Comparison of ENCODE assay signal across 11 mouse cellular contexts in the genomic region with DNA sequence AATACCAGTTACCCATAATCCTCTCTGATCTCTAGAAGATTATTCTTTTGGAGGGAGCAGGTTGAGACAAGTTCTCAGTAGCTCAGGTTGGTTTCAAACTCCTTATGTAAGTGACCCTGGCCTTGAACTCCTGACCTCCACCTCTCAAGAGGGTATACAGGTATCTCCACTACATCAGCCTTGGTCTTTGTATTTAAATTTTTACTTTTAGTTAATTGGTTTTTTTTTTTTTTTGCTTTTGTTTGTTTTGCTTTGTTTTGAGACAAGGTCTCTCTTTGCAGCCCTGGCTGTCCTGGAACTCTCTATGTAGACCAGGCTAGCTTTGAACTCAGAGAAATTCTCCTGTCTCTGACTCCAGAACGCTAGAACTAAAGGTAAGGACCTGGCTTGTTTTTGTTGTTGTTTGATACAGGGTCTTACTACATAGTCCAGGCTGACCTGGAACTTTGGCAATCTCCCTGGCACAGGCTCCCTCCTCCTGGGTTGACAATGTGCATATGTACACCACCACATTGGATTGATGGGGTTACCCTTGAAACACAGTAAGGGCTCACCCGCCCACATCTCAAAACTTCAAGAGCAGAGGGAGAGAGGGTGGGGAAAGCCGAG. TPM values are rescaled to one million over a fixed set of nuclear protein-coding genes. Genes with fewer than 3 reads are reported as not detected.
DNase-seq lines count a peak whose midpoint lies in the region; ATAC-seq and TF ChIP-seq lines count a peak whose summit lies in the region.
"Had no signal": no experiment of that assay in that cellular context is flagged by ENCODE, and none has a peak within 500 bp of the region (broad histone marks: within the 10 kb centered on the region; RNA-seq: fewer than 3 reads in every experiment).

No protein-coding gene starts in this region.

- TF ChIP-seq CTCF in kidney, adult 2 months (conservative IDR thresholded peaks at IDR 0.05; ENCODE audit: insufficient read depth, insufficient read length, low read depth, low read length) = no peak

- TF ChIP-seq POLR2A in kidney, adult 2 months (IDR thresholded peaks at IDR 0.05; ENCODE audit: low read depth, low read length) = no peak

- peaks cover 4% of the 10 kb centered on the region; the same call in 1 of the 2 replicates for H3K4me1 ChIP-seq in kidney, adult 2 months (ENCODE audit: control insufficient read depth, insufficient read depth, low read length)
- H3K4me1 ChIP-seq in megakaryocyte, embryonic 14.5 days = peaks cover 73% of the 10 kb centered on the region
- peaks cover 13 to 24% of the 10 kb centered on the region in 2 experiments for H3K4me1 ChIP-seq in heart, embryonic 14.5 days (ENCODE audit: control insufficient read depth in 2 of 2, insufficient read depth in 2 of 2, low read length in 2 of 2)
- H3K4me1 ChIP-seq in stomach, embryonic 15.5 days = peaks cover 9% of the 10 kb centered on the region

- H3K9me3 ChIP-seq in megakaryocyte, embryonic 14.5 days = no peaks in the 10 kb centered on the region
- no peaks in the 10 kb centered on the region for H3K9me3 ChIP-seq in heart, embryonic 14.5 days (ENCODE audit: control insufficient read depth, low read length)
- no peaks in the 10 kb centered on the region for H3K9me3 ChIP-seq in stomach, embryonic 15.5 days
- H3K9me3 ChIP-seq: midbrain, embryonic 10.5 days; neural tube, embryonic 12.5 days had no signal

- ATAC-seq in megakaryocyte, adult 5-6 weeks (ENCODE audit: poor library complexity, severe bottlenecking) = no peak
- ATAC-seq in heart, embryonic 14.5 days (ENCODE audit: insufficient number of reproducible peaks, insufficient read depth, low FRiP score, low read depth) = no peak
- no peak for ATAC-seq in stomach, embryonic 15.5 days (ENCODE audit: insufficient read depth, low FRiP score, low read depth)

- no peak overlapping the region for H3K4me3 ChIP-seq in kidney, adult 2 months (ENCODE audit: insufficient read depth, low read depth, low read length)
- H3K4me3 ChIP-seq in megakaryocyte, embryonic 14.5 days (replicated peaks) = peak overlapping the region; percentile 73
- H3K4me3 ChIP-seq in heart, embryonic 14.5 days (ENCODE audit: control insufficient read depth in 1 of 2, insufficient read depth in 1 of 2, low read depth in 1 of 2, low read length in 2 of 2) = no peak overlapping the region
- H3K4me3 ChIP-seq in stomach, embryonic 15.5 days (replicated peaks) = no peak overlapping the region
- H3K4me3 ChIP-seq: midbrain, embryonic 10.5 days; neural tube, embryonic 12.5 days had no signal

- 25% methylated on average over 3 of the region's 3 CpGs for WGBS in kidney, adult 2 months
- WGBS in heart, embryonic 14.5 days = 24% methylated on average over 3 of the region's 3 CpGs
- 29% methylated on average over 3 of the region's 3 CpGs for WGBS in stomach, embryonic 15.5 days

- DNase-seq in kidney, adult 2 months = no peak
- no peak for DNase-seq in kidney, postnatal 4 days
- DNase-seq in B cell, adult 2 months = no peak
- DNase-seq in layer of hippocampus, postnatal 10 days (ENCODE audit: low spot score in 2 of 2) = no peak
- DNase-seq: cerebellum, adult 9-10 months had no signal

- H3K36me3 ChIP-seq in kidney, adult 2 months (ENCODE audit: control insufficient read depth, insufficient read depth, low read length) = no peaks in the 10 kb centered on the region
- peaks cover 15% of the 10 kb centered on the region for H3K36me3 ChIP-seq in megakaryocyte, embryonic 14.5 days (replicated peaks; ENCODE audit: low read length)
- no peaks in the 10 kb centered on the region for H3K36me3 ChIP-seq in heart, embryonic 14.5 days (ENCODE audit: control insufficient read depth, insufficient read depth, low read length)
- no peaks in the 10 kb centered on the region for H3K36me3 ChIP-seq in stomach, embryonic 15.5 days
- H3K36me3 ChIP-seq: neural tube, embryonic 12.5 days had no signal

- no peak overlapping the region for H3K4me2 ChIP-seq in heart, embryonic 14.5 days (ENCODE audit: low read length)
- H3K4me2 ChIP-seq in stomach, embryonic 15.5 days = no peak overlapping the region
- H3K4me2 ChIP-seq: neural tube, embryonic 12.5 days had no signal

- H3K9ac ChIP-seq in heart, embryonic 14.5 days (ENCODE audit: low read length) = no peak overlapping the region
- H3K9ac ChIP-seq in stomach, embryonic 15.5 days = no peak overlapping the region
- H3K9ac ChIP-seq: neural tube, embryonic 12.5 days had no signal

- peak overlapping the region; percentile 87 for H3K27ac ChIP-seq in kidney, adult 2 months (ENCODE audit: insufficient read depth, low read depth, low read length)
- peak overlapping the region; percentile 59 to 76 for H3K27ac ChIP-seq in heart, embryonic 14.5 days (replicated peaks in 1 of 2; ENCODE audit: control insufficient read depth in 1 of 2, insufficient read depth in 1 of 2, low read depth in 2 of 2, low read length in 2 of 2)
- peak overlapping the region; percentile 80 for H3K27ac ChIP-seq in stomach, embryonic 15.5 days
- H3K27ac ChIP-seq: midbrain, embryonic 10.5 days; neural tube, embryonic 12.5 days had no signal

- H3K27me3 ChIP-seq in kidney, adult 2 months (replicated peaks; ENCODE audit: control insufficient read depth, insufficient read depth, low read length) = no peaks in the 10 kb centered on the region
- no peaks in the 10 kb centered on the region for H3K27me3 ChIP-seq in megakaryocyte, embryonic 14.5 days (replicated peaks)
- H3K27me3 ChIP-seq in heart, embryonic 14.5 days (ENCODE audit: control insufficient read depth, insufficient read depth, low read length) = no peaks in the 10 kb centered on the region
- H3K27me3 ChIP-seq in stomach, embryonic 15.5 days (replicated peaks) = no peaks in the 10 kb centered on the region
- H3K27me3 ChIP-seq: neural tube, embryonic 12.5 days had no signal

RNA-seq across cellular contexts. Expression of gene Ccdc159, which starts 3.7 kb away (rescaled TPM):
- 4.3 and 4.8 TPM in 2 replicates for polyA plus RNA-seq in kidney, adult 2 months (2012; rRNA removed)
- 0.67 and 4.8 TPM in 2 replicates for polyA plus RNA-seq in megakaryocyte, embryonic 14.5 days (2012; ENCODE audit: insufficient read depth, low replicate concordance)
- 0.22 and 1.0 TPM in 2 replicates for total RNA-seq in megakaryocyte, adult 5-6 weeks (2015)
- 0.53 TPM in 1 of 2 replicates, not detected in the other for total RNA-seq in megakaryocyte, adult 5-6 weeks (2017)
- 2.4 and 3.0 TPM in 2 replicates for polyA plus RNA-seq in heart, embryonic 14.5 days (2014; fragmentation: Nextera tagmentation; extraction: Ambion mirVana)
- 4.4 and 5.2 TPM in 2 replicates for polyA plus RNA-seq in stomach, embryonic 15.5 days (2015; fragmentation: Nextera tagmentation; extraction: Ambion mirVana)
- total RNA-seq in layer of hippocampus, postnatal 10 days (2021) = 10 to 100 TPM; 15.5 to 16.1 TPM

RNA-seq across cellular contexts. Expression of gene Tmem205, which starts 3.8 kb away (rescaled TPM):
- polyA plus RNA-seq in kidney, adult 2 months (2012; rRNA removed) = 313 and 353 TPM in 2 replicates
- polyA plus RNA-seq in megakaryocyte, embryonic 14.5 days (2012; ENCODE audit: insufficient read depth, low replicate concordance) = 33.0 and 55.9 TPM in 2 replicates
- total RNA-seq in megakaryocyte, adult 5-6 weeks (2015) = 40.9 and 48.2 TPM in 2 replicates
- 8.0 and 14.1 TPM in 2 replicates for total RNA-seq in megakaryocyte, adult 5-6 weeks (2017)
- 48.1 and 58.8 TPM in 2 replicates for polyA plus RNA-seq in heart, embryonic 14.5 days (2014; fragmentation: Nextera tagmentation; extraction: Ambion mirVana)
- 70.7 and 74.5 TPM in 2 replicates for polyA plus RNA-seq in stomach, embryonic 15.5 days (2015; fragmentation: Nextera tagmentation; extraction: Ambion mirVana)
- 10 to 100 TPM; 30.4 to 35.3 TPM for total RNA-seq in layer of hippocampus, postnatal 10 days (2021)

RNA-seq across cellular contexts. Expression of gene Rab3d, which starts 5.6 kb away (rescaled TPM):
- polyA plus RNA-seq in kidney, adult 2 months (2012; rRNA removed) = 27.1 and 32.9 TPM in 2 replicates
- 1.7 and 4.9 TPM in 2 replicates for polyA plus RNA-seq in megakaryocyte, embryonic 14.5 days (2012; ENCODE audit: insufficient read depth, low replicate concordance)
- total RNA-seq in megakaryocyte, adult 5-6 weeks (2015) = 36.7 and 44.4 TPM in 2 replicates
- 66.4 and 92.7 TPM in 2 replicates for total RNA-seq in megakaryocyte, adult 5-6 weeks (2017)
- 7.8 and 9.0 TPM in 2 replicates for polyA plus RNA-seq in heart, embryonic 14.5 days (2014; fragmentation: Nextera tagmentation; extraction: Ambion mirVana)
- polyA plus RNA-seq in stomach, embryonic 15.5 days (2015; fragmentation: Nextera tagmentation; extraction: Ambion mirVana) = 72.0 and 75.8 TPM in 2 replicates
- total RNA-seq in layer of hippocampus, postnatal 10 days (2021) = 10 to 100 TPM; 30.4 to 36.7 TPM

RNA-seq across cellular contexts. Expression of gene Plppr2, which starts 13.2 kb away (rescaled TPM):
- 6.0 and 9.1 TPM in 2 replicates for polyA plus RNA-seq in kidney, adult 2 months (2012; rRNA removed)
- 3.1 and 6.4 TPM in 2 replicates for polyA plus RNA-seq in megakaryocyte, embryonic 14.5 days (2012; ENCODE audit: insufficient read depth, low replicate concordance)
- total RNA-seq in megakaryocyte, adult 5-6 weeks (2015) = 0.57 and 0.96 TPM in 2 replicates
- 0.65 TPM in 1 of 2 replicates, not detected in the other for total RNA-seq in megakaryocyte, adult 5-6 weeks (2017)
- polyA plus RNA-seq in heart, embryonic 14.5 days (2014; fragmentation: Nextera tagmentation; extraction: Ambion mirVana) = 2.4 and 4.5 TPM in 2 replicates
- polyA plus RNA-seq in stomach, embryonic 15.5 days (2015; fragmentation: Nextera tagmentation; extraction: Ambion mirVana) = 7.9 and 8.1 TPM in 2 replicates
- 100 to 1,000 TPM; 312 to 317 TPM for total RNA-seq in layer of hippocampus, postnatal 10 days (2021)

RNA-seq across cellular contexts. Expression of gene Swsap1, which starts 32.0 kb away (rescaled TPM):
- polyA plus RNA-seq in kidney, adult 2 months (2012; rRNA removed) = 10.5 and 10.9 TPM in 2 replicates
- polyA plus RNA-seq in megakaryocyte, embryonic 14.5 days (2012; ENCODE audit: insufficient read depth, low replicate concordance) = 3.9 and 5.9 TPM in 2 replicates
- 3.7 and 4.3 TPM in 2 replicates for total RNA-seq in megakaryocyte, adult 5-6 weeks (2015)
- 6.5 and 6.6 TPM in 2 replicates for total RNA-seq in megakaryocyte, adult 5-6 weeks (2017)
- polyA plus RNA-seq in heart, embryonic 14.5 days (2014; fragmentation: Nextera tagmentation; extraction: Ambion mirVana) = 8.3 and 9.8 TPM in 2 replicates
- polyA plus RNA-seq in stomach, embryonic 15.5 days (2015; fragmentation: Nextera tagmentation; extraction: Ambion mirVana) = 6.2 and 6.6 TPM in 2 replicates
- 10 to 100 TPM; 13.5 to 14.5 TPM for total RNA-seq in layer of hippocampus, postnatal 10 days (2021)
